Mouse (Mus musculus) kidney, adult 11 months (tissue): ENCODE measurements around the gene Pfkl.
"Not testable (repeated sequence)": the region's sequence is repeated elsewhere in the genome, so short reads cannot be mapped to it uniquely, and the experiment has no call there.

ENCODE experiments used
- DNase-seq: peaks from one replicate; pipeline ENCODE4 v3.0.0; 2022

Pfkl gene

GRCm38 (mm10) chr10:77969973-77970325 is 39.9 kb downstream of the Pfkl start:
- DNase-seq = no peak

GRCm38 (mm10) chr10:77969274-77969972 is 40.5 kb downstream of the Pfkl start:
- DNase-seq = no peak

DNA sequence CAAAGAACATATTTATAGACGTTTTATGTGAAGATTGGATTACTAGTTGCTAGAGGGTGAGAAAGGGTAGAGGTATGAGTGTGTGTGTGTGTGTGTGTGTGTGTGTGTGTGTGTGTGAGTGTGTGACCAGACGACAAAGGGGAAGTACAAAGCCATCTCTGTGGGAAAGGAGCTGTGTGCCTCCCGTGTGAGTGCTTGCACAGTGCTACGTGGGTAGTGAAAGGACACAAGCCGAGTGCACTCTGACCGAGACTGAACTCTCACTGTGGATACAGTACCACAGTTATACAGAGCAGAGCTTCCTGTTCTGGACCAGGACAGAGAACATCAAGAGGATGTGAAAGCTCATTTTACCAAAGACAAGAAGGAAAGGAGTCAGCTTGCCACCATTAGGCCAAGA is 45.9 kb downstream of the Pfkl start:
- DNase-seq = no peak

DNA sequence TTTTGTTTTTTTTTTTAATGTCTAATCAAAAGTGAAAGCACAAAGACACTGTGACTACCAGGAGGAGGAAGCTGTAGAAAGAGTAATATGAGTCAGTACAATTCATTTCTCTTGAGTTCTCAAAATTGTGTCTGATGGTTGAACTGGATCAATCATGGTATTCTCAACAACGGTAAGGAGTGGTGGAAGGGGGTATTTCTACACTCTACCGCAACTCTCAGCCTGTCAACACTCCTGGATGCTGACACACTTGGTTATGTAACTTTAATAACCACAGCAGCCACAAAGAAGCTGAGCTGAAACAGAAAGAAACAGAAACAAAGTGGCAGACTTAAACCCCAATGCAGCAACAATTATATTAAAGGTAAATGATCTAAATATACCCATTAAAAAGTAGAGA is 47.2 kb downstream of the Pfkl start:
- DNase-seq = no peak

GRCm38 (mm10) chr10:77950468-77950867 is 59.4 kb downstream of the Pfkl start:
- DNase-seq = not testable (repeated sequence)

- DNase-seq = no peak
Measured at GRCm38 (mm10) chr10:77939685-77940084, 70.2 kb downstream of the Pfkl start.
